In genomic region chr9:22230061-22230460, GRCm38 (mm10) we compare ENCODE assay signal across 17 mouse cellular contexts. TPM values are rescaled to one million over a fixed set of nuclear protein-coding genes. Genes with fewer than 3 reads are reported as not detected.
"Had no signal": no experiment of that assay in that cellular context is flagged by ENCODE, and none has a peak within 500 bp of the region (broad histone marks: within the 10 kb centered on the region; RNA-seq: fewer than 3 reads in every experiment).

No protein-coding gene starts in this region.

- H3K36me3 ChIP-seq: neural tube, embryonic 15.5 days had no signal

- H3K9me3 ChIP-seq: neural tube, embryonic 13.5 days; neural tube, embryonic 15.5 days; stomach, embryonic 15.5 days had no signal

- H3K27me3 ChIP-seq: neural tube, embryonic 13.5 days; neural tube, embryonic 15.5 days; stomach, embryonic 15.5 days had no signal

- H3K4me1 ChIP-seq: stomach, embryonic 15.5 days had no signal

- H3K4me3 ChIP-seq: neural tube, embryonic 13.5 days; neural tube, embryonic 15.5 days; stomach, embryonic 15.5 days had no signal

- H3K27ac ChIP-seq: neural tube, embryonic 13.5 days; neural tube, embryonic 15.5 days; stomach, embryonic 15.5 days; stomach, postnatal 0 days had no signal

- H3K9ac ChIP-seq: neural tube, embryonic 13.5 days; neural tube, embryonic 15.5 days; stomach, embryonic 15.5 days had no signal

- DNase-seq: right cerebral cortex, postnatal 14 days; right cerebral cortex, postnatal 25 days; right cerebral cortex, postnatal 4 days; spleen, adult 18-20 months; thymus, adult 18-20 months; thymus, adult 2 months; thymus, postnatal 14 days; thymus, postnatal 25 days; thymus, postnatal 36 days; thymus, postnatal 4 days had no signal

RNA-seq across cellular contexts. Expression of gene Zfp872, which starts 42.2 kb away (rescaled TPM):
- total RNA-seq: neutrophil, adult 5-6 weeks had no signal
- polyA plus RNA-seq: small intestine, adult 2 months; spleen, adult 2 months had no signal
